Mouse (Mus musculus) hindbrain, postnatal 0 days (tissue): Measurements from ENCODE around the gene Cckbr. TPM values are rescaled to one million over a fixed set of nuclear protein-coding genes. Genes with fewer than 3 reads are reported as not detected.
"Not testable (repeated sequence)": the region's sequence is repeated elsewhere in the genome, so short reads cannot be mapped to it uniquely, and the experiment has no call there.

Source experiments
- ATAC-seq: fragments of 200-750 bp; cut with Nextera tagmentation; 2 replicates; pipeline ENCODE4 v1.8.0; 2017; ENCODE audit warnings: mild to moderate bottlenecking, moderate TSS enrichment, moderate library complexity
- DNase-seq: peaks from one replicate; pipeline ENCODE4 v3.0.0-alpha.2; 2015; ENCODE audit warnings: low spot score
- H3K27ac ChIP-seq: fragments of 300-500 bp; sonication (generic); 2 replicates; pipeline ENCODE4 v1.5.1; 2014; ENCODE audit warnings: mild to moderate bottlenecking
- H3K27me3 ChIP-seq: fragments of 300-500 bp; sonication (generic); 2 replicates; pipeline ENCODE4 v1.6.1; 2014; ENCODE audit warnings: low read length, mixed read lengths; ENCODE audit not compliant: insufficient read depth
- H3K36me3 ChIP-seq: fragments of 300-500 bp; sonication (generic); 2 replicates; pipeline ENCODE4 v1.6.1; 2014; ENCODE audit warnings: low read length, mixed read lengths; ENCODE audit not compliant: insufficient read depth
- H3K4me1 ChIP-seq: fragments of 300-500 bp; sonication (generic); 2 replicates; pipeline ENCODE4 v1.6.1; 2014; ENCODE audit warnings: antibody characterized with exemption, low read length, mixed read lengths; ENCODE audit not compliant: insufficient read depth
- H3K4me2 ChIP-seq: fragments of 300-500 bp; sonication (generic); 2 replicates; pipeline ENCODE4 v1.6.1; 2014; ENCODE audit warnings: low read depth, mild to moderate bottlenecking, low read length, moderate library complexity, mixed read lengths
- H3K4me3 ChIP-seq: fragments of 300-500 bp; sonication (generic); 2 replicates; pipeline ENCODE4 v1.5.1; 2014; ENCODE audit warnings: low read length
- H3K9ac ChIP-seq: fragments of 300-500 bp; sonication (generic); replicated peaks from 2 replicates; pipeline ENCODE4 v1.6.1; 2014; ENCODE audit warnings: mild to moderate bottlenecking, low read length, moderate library complexity, mixed read lengths
- H3K9me3 ChIP-seq: fragments of 300-500 bp; sonication (generic); 2 replicates; pipeline ENCODE4 v1.6.1; 2016; ENCODE audit warnings: low read length, mixed read lengths
- CTCF ChIP-seq: IDR thresholded peaks from 2 replicates; pipeline ENCODE4 v1.5.1; 2016; ENCODE audit warnings: antibody characterized with exemption, control low read depth, low read depth
- WGBS: fragments of 180-500 bp; shearing (Covaris S2); extraction: QIAGEN DNeasy Blood & Tissue Kit; methylation state at CpG from one replicate; pipeline ENCODE4 v1.1.7; 2014; 5-methylcytosine and 5-hydroxymethylcytosine counted together
- polyA plus RNA-seq: library from polyadenylated mRNA; unstranded; fragments of >200 nt; fragmentation: Nextera tagmentation; extraction: Ambion mirVana; gene quantifications from 2 replicates; pipeline ENCODE4 v1.2.1, GENCODE M21; 2015
- total RNA-seq: library from RNA; depleted of rRNA; stranded (reverse); fragments of >200 nt; gene quantifications from 2 replicates; pipeline ENCODE4 v1.2.3, GENCODE M21; 2014

Gene Cckbr
- total and polyA plus RNA-seq, 2 experiments from 2014 or later = 5.3 to 14.2 TPM

DNA sequence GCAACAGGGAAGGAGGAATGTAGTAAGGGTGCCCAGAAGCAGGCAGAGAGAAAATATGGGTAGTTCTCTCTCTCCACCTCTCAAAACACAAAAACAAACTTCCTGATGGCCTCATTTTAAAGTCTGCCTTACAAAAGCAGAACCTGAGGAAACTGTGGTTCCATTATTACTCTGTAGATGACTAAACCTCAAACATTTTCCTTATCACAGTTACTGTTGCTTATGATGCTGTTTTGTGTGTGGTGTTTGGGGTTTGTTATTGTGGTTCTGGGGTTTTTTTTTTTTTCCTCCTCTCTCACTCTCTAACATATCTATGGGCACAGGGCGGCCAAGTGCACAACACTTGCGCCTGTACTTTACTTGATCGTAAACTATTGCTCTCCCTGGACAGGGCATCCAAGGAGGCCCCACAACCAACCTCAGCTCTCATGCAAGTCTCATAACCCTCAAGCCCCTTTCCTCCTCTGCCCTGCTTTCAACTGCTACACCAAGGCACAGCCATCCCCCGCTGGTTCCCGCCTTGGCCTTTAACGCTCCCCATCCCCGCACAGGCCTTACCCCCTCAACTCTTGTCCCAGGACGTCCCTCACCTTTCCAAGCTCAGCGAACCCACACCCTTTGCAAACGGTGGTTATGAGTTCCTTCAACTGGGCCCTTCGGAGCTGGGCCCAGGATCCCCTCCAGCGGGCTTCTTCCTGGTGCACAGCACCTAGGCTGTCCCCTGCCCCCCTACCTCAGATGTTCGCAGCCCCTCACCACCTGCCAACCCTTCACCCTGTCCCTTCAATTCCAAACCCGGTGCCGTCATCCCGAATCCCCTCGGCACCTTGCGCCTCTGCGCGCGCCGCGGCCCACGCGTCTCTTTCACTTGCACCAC, 26.2 kb upstream of the Cckbr start:
- peak; percentile 59; the same call in 1 of the 2 replicates for ATAC-seq
- no peaks in the 10 kb centered on the region for H3K36me3 ChIP-seq
- H3K27me3 ChIP-seq = no peaks in the 10 kb centered on the region
- H3K9ac ChIP-seq = peak overlapping the region; percentile 71
- TF ChIP-seq CTCF = no peak
- peak overlapping the region; percentile 58 for H3K4me2 ChIP-seq
- peak overlapping the region; percentile 37; the same call in 1 of the 2 replicates for H3K27ac ChIP-seq
- DNase-seq = no peak
- H3K9me3 ChIP-seq = no peaks in the 10 kb centered on the region
- H3K4me1 ChIP-seq = peaks cover 10% of the 10 kb centered on the region; the same call in 1 of the 2 replicates
- WGBS = 2% methylated on average over 25 of the region's 25 CpGs
- peak overlapping the region; percentile 63 for H3K4me3 ChIP-seq

DNA sequence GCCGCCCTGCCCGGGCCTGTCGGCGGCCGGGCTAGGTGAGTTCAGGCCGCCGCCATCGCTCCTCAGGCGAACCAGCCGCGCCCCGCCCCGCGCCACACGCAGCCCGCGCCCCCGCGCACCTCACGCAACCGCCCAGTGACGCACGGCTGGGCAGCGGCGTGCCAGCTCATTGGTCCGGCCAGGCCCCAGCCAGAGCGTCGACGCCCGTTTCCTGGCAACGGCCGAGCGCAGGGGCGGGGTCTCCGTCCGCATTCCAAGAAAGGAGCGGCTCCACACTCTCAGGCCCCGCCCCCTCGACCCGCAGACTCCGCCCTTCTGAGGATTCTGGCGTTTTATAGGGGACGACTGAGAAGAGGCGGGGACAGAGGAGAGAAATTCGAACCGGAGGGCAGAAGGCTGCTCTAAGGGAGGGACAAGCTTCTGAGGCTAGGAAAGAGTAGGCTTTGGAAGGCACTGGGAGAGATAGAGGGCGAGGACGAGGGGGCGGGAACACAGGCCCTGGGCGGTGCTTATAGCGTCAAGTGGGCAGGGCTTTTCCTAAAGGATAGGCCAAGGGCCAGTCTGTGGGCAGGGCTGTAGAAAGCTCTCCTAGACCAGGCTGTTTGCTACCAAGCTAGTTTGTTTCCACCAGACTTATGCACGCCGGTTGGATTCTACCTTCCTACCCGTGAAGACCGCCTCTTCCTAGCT, 25.5 kb upstream of the Cckbr start, which contains the start of gene Fam160a2:
Fam160a2 (minus strand) TSS at position 120 of the 690 bp plus-strand sequence.
- H3K9ac ChIP-seq = peak within 1 kb of the TSS; percentile 71
- peaks cover 10% of the 10 kb centered on the region; the same call in 1 of the 2 replicates for H3K4me1 ChIP-seq
- ATAC-seq (peak; percentile 99), DNase-seq (peak; percentile 100)
- no peaks in the 10 kb centered on the region for H3K9me3 ChIP-seq
- no peaks in the 10 kb centered on the region for H3K36me3 ChIP-seq
- no peaks in the 10 kb centered on the region for H3K27me3 ChIP-seq
- WGBS = 1% methylated on average over 50 of the region's 55 CpGs
- no peak for TF ChIP-seq CTCF
- H3K4me3 ChIP-seq = peak within 1 kb of the TSS; percentile 63
- peak within 1 kb of the TSS; percentile 64 for H3K4me2 ChIP-seq
- peak within 1 kb of the TSS; percentile 79 for H3K27ac ChIP-seq

DNA sequence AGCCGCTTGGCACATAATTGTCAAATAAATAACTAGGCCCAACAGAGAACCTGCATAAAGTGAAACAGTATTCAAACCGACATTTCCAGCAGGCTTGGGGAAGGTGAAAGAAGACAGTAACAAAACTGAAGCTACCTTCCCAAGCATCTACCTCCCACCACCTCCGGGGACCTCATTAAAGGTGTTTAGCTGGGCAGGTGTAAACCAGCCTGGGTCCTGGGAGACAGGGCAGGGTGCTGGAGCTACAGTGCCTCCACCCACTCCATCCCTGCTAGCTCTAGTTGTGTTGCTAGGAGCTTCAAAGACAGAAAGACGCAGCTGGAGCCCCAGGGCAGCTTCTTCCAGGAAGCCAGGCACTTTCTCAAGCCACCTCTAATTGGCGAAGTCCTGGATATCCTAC, 21.3 kb upstream of the Cckbr start, which contains the start of gene Cnga4:
Cnga4 (plus strand) TSS at position 301 of the 400 bp plus-strand sequence.
- Histone ChIP-seq H3K4me2 (no peak within 1 kb of the TSS), H3K36me3 (no peaks in the 10 kb centered on the region), H3K9ac (no peak within 1 kb of the TSS), H3K27ac (no peak within 1 kb of the TSS), H3K4me3 (no peak within 1 kb of the TSS), H3K4me1 (0 out of 2 replicates have a peak, but pooled peaks cover 3% of the 10 kb centered on the region), H3K27me3 (no peaks in the 10 kb centered on the region), H3K9me3 (no peaks in the 10 kb centered on the region)
- DNase-seq = no peak
- WGBS = 83% methylated on average over 5 of the region's 5 CpGs
- ATAC-seq = no peak
- TF ChIP-seq CTCF = no peak

DNA sequence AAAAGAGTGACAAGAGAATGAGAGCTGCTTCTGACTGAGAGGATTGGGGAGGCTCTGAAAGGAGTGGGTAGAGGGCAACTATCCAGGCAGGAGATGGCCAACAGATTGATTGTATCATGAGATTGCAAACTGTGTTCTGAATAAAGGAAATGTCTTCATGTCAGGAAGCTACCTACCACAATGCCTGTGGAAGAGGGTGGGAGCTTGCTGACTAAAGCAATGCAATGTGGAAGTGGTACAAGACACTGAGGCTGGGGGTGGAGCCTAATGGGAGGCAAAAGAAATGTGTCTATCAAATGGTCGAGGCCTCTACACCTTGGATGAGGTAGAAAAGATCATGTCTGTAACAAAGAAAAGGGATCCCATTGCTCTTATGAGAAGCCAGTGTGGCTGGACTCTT, 19.2 kb upstream of the Cckbr start:
- Histone ChIP-seq H3K9ac (no peak overlapping the region), H3K27ac (no peak overlapping the region), H3K27me3 (no peaks in the 10 kb centered on the region), H3K4me3 (no peak overlapping the region), H3K36me3 (no peaks in the 10 kb centered on the region), H3K4me2 (no peak overlapping the region), H3K9me3 (no peaks in the 10 kb centered on the region), H3K4me1 (no peaks in the 10 kb centered on the region)
- no peak for DNase-seq
- WGBS = 75% methylated on average over 1 of the region's 1 CpGs
- TF ChIP-seq CTCF = no peak
- no peak for ATAC-seq

DNA sequence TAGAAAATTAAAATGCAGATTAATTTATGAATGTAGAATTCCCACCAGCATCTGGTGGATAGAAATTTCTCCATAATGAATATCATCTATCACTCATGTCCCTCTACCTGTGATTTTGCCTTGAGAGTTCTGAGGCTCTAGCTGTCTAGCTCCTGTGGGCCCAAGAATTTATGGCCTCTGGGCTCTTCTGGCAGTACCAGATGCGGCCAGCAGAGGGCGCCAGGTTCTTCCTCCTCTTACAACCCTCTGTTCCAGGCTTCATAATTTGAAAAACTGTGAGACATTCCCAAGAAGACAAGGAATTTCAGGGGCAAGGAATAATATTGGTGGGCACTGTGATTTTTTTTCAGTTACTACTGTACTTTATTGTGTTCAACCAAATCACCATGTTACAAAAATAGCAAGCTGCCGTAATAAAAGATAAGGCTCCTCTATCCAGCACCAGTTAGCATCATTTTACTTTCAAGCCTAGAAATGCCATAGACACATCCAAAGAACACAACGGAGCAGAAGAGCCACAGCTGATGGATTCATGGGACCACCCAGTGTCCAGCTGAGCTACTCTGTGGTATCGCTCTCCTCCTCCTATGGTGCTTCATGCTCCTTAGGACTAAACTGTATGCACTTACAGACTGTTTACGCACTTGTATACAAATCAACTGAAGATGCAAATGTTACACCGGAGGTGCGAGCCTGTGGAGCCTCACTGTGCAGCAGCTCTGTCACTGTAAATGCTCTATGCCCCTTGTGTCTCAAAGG, 13.5 kb upstream of the Cckbr start:
- ATAC-seq = peak; percentile 33; the same call in 1 of the 2 replicates
- H3K4me3 ChIP-seq, H3K4me1 ChIP-seq, H3K9me3 ChIP-seq, H3K4me2 ChIP-seq, H3K27me3 ChIP-seq, H3K27ac ChIP-seq, H3K36me3 ChIP-seq, H3K9ac ChIP-seq: not testable (repeated sequence)
- peak; percentile 92 for TF ChIP-seq CTCF
- DNase-seq = peak; percentile 72
- 61% methylated on average over 8 of the region's 8 CpGs for WGBS

DNA sequence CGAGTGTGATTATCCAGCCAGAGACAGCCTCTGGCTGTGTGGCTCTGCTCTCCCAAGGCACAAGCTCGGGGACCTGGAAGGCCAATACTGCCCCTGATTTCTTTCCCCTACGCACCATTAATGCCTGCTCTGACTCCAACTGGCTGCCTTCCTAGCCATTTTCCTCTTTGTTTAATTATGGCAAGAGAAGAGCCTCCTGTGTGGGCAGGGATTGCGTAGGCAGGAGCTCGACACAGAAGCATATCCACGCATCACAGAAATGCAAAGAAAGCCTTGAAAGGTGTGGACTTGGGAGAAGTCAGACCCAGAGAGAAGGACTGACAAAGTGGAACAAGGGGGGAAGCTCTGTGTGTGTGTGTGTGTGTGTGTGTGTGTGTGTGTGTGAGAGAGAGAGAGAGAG, 11.1 kb upstream of the Cckbr start:
- Histone ChIP-seq H3K9ac (no peak overlapping the region), H3K4me2 (no peak overlapping the region), H3K9me3 (no peaks in the 10 kb centered on the region), H3K4me3 (no peak overlapping the region), H3K36me3 (no peaks in the 10 kb centered on the region), H3K27me3 (no peaks in the 10 kb centered on the region), H3K27ac (no peak overlapping the region), H3K4me1 (no peaks in the 10 kb centered on the region)
- no peak for DNase-seq
- TF ChIP-seq CTCF = no peak
- WGBS = 49% methylated on average over 6 of the region's 6 CpGs
- ATAC-seq = no peak
